Mouse (Mus musculus) bone marrow macrophage, adult 2 months (primary cell): ENCODE data around the gene Chn2.

Source experiments
- CTCF ChIP-seq: IDR thresholded peaks from 2 replicates; pipeline ENCODE4 v1.5.1; 2012; ENCODE audit warnings: low read depth, mild to moderate bottlenecking, low read length, moderate library complexity
- POLR2A ChIP-seq: IDR thresholded peaks from 2 replicates; pipeline ENCODE4 v1.6.1; 2012; ENCODE audit warnings: mild to moderate bottlenecking, low read depth, low read length, borderline replicate concordance

DNA sequence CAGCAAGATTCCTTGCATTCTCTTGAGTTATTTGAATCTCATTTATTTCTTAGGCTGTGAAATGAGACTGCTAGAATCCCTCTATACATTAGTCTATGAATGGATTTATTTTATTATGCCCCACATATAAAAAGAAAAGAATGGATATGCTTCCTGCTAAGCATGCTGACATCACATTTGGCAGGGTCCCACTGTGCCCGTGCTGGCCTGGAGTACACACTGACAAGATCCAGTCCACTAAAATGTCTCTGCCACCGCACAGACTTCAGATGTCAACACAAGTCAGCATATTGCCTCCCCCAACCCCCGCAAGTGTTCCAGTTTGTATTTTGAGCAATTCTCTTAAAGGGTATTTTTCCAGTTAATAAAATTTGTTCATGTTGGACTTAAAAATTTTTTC, 47.0 kb upstream of the Chn2 start:
- TF ChIP-seq CTCF, result no peak
- TF ChIP-seq POLR2A, result no peak
